Mouse (Mus musculus) lung, postnatal 0 days (tissue): ENCODE data around the gene Ddah1.

Source experiments
- CTCF ChIP-seq: IDR thresholded peaks from 2 replicates; pipeline ENCODE4 v1.5.1; 2016; ENCODE audit warnings: antibody characterized with exemption, mild to moderate bottlenecking
- EP300 ChIP-seq: IDR thresholded peaks from 2 replicates; pipeline ENCODE4 v1.6.1; 2016; ENCODE audit warnings: antibody characterized with exemption, mild to moderate bottlenecking, control low read depth

- TF ChIP-seq CTCF (no peak), EP300 (no peak)
Measured at GRCm38 (mm10) chr3:145795896-145796295, 37.4 kb downstream of the Ddah1 start.
